Mouse (Mus musculus) bone marrow, adult 2 months (tissue): ENCODE measurements around the gene Zfp827.

Source experiments
- CTCF ChIP-seq: fragments of 200-500 bp; IDR thresholded peaks from 2 replicates; pipeline ENCODE4 v1.5.1; 2011; ENCODE audit warnings: low read length, control low read depth; ENCODE audit not compliant: control insufficient read depth, insufficient read depth
- POLR2A ChIP-seq: fragments of 200-500 bp; IDR thresholded peaks from 2 replicates; pipeline ENCODE4 v1.6.1; 2011; ENCODE audit warnings: low read depth, mild to moderate bottlenecking, control low read depth, low read length, borderline replicate concordance; ENCODE audit not compliant: control insufficient read depth

DNA sequence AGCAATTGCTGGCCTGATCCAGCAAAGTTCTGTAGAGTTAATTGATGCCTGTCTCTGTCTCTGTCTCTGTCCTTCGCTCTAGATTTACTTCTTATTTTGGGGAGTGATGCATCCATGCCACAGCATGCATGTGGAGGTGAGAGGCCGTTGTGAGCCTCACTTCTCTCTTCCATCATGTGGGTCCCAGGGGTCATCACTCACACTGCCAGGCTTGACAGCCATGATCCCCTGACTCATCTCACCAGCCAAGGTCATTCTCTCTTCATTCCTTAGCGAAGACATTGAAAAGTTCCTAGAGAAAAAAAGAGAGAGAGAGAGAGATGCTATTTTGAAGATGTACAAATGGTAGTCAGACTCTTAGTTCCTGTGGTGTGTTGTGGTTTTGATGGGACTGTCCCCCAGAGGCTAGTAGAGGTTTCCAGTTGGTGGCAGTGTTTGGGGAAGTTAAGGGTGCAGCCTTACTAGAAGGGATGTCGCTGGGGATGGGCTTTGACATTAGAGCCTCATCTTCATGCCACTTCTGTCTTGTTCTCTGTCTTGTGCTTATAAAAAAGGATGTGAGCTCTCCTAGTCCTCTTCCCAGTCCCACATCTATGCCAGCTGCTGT is 133.0 kb downstream of the Zfp827 start:
- no peak for TF ChIP-seq POLR2A
- TF ChIP-seq CTCF: no peak
